Mouse (Mus musculus): Measurements from ENCODE around the gene Wdr77. TPM values are rescaled to one million over a fixed set of nuclear protein-coding genes. Genes with fewer than 3 reads are reported as not detected.

Wdr77 gene
- total and polyA plus RNA-seq, 2 experiments from 2014 or later = 54.8 to 63.1 TPM

DNA sequence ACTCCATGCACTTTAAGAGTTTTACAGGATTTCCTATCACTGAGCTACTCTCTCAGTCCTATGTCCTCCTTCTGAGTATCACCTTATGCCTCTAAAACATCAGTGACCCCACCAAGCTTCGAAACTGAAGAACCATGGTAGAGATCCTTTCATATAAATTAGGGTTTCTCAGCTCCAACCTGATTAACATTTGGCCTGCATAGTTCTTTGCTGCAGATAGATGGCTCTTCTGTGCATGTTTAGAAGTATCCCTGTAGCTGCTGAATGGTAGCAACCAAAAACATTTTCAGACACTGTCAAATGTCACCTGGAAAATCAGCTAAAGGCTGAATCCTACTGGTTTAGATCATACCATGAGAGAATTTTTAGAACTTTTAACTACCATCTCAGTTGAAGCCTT lies 1.9 kb upstream of the Wdr77 start:
- Histone ChIP-seq H3K9me3 (replicated peaks; ENCODE audit: control insufficient read depth, low read length) (no peaks in the 10 kb centered on the region), H3K4me3 (ENCODE audit: low read depth, low read length) (peak overlapping the region; percentile 77), H3K4me2 (ENCODE audit: low read depth, low read length) (peak overlapping the region; percentile 71), H3K36me3 (replicated peaks; ENCODE audit: control insufficient read depth, insufficient read depth, low read length) (peaks cover 38% of the 10 kb centered on the region), H3K9ac (replicated peaks; ENCODE audit: low read depth, low read length) (no peak overlapping the region), H3K27ac (ENCODE audit: low read depth) (no peak overlapping the region), H3K27me3 (ENCODE audit: control insufficient read depth, insufficient read depth, low read length) (no peaks in the 10 kb centered on the region), H3K4me1 (ENCODE audit: control insufficient read depth, insufficient read depth) (peaks cover 33% of the 10 kb centered on the region)
- no peak for DNase-seq (ENCODE audit: low spot score)
- peak; percentile 31; the same call in 1 of the 2 replicates for TF ChIP-seq CTCF (IDR thresholded peaks at IDR 0.05; ENCODE audit: low read depth)
- TF ChIP-seq EP300 (IDR thresholded peaks at IDR 0.05; ENCODE audit: low read depth) = no peak
- WGBS = 94% methylated on average over 1 of the region's 1 CpGs
- no peak for ATAC-seq (ENCODE audit: insufficient read depth, low read depth)

GRCm38 (mm10) chr3:105958204-105958603 lies 965 bp upstream of the Wdr77 start:
- TF ChIP-seq EP300 (IDR thresholded peaks at IDR 0.05; ENCODE audit: low read depth) = no peak
- no peak for TF ChIP-seq CTCF (IDR thresholded peaks at IDR 0.05; ENCODE audit: low read depth)
- Histone ChIP-seq H3K27me3 (ENCODE audit: control insufficient read depth, insufficient read depth, low read length) (no peaks in the 10 kb centered on the region), H3K9ac (replicated peaks; ENCODE audit: low read depth, low read length) (peak overlapping the region; percentile 93), H3K4me2 (ENCODE audit: low read depth, low read length) (peak overlapping the region; percentile 71), H3K36me3 (replicated peaks; ENCODE audit: control insufficient read depth, insufficient read depth, low read length) (peaks cover 38% of the 10 kb centered on the region), H3K4me3 (ENCODE audit: low read depth, low read length) (peak overlapping the region; percentile 77), H3K27ac (ENCODE audit: low read depth) (peak overlapping the region; percentile 96), H3K9me3 (replicated peaks; ENCODE audit: control insufficient read depth, low read length) (no peaks in the 10 kb centered on the region), H3K4me1 (ENCODE audit: control insufficient read depth, insufficient read depth) (peaks cover 33% of the 10 kb centered on the region)
- DNase-seq (ENCODE audit: low spot score) = no peak
- no peak for ATAC-seq (ENCODE audit: insufficient read depth, low read depth)
- WGBS = 27% methylated on average over 5 of the region's 5 CpGs

- H3K27me3 ChIP-seq (ENCODE audit: control insufficient read depth, insufficient read depth, low read length) = no peaks in the 10 kb centered on the region
- H3K36me3 ChIP-seq (replicated peaks; ENCODE audit: control insufficient read depth, insufficient read depth, low read length) = peaks cover 40% of the 10 kb centered on the region
- TF ChIP-seq EP300 (IDR thresholded peaks at IDR 0.05; ENCODE audit: low read depth) = no peak
- no peak for TF ChIP-seq CTCF (IDR thresholded peaks at IDR 0.05; ENCODE audit: low read depth)
- peak overlapping the region; percentile 77 for H3K4me3 ChIP-seq (ENCODE audit: low read depth, low read length)
- peak overlapping the region; percentile 92 for H3K4me2 ChIP-seq (ENCODE audit: low read depth, low read length)
- H3K4me1 ChIP-seq (ENCODE audit: control insufficient read depth, insufficient read depth) = peaks cover 33% of the 10 kb centered on the region
- H3K9ac ChIP-seq (replicated peaks; ENCODE audit: low read depth, low read length) = peak overlapping the region; percentile 85
- H3K9me3 ChIP-seq (replicated peaks; ENCODE audit: control insufficient read depth, low read length) = no peaks in the 10 kb centered on the region
- no peak for DNase-seq (ENCODE audit: low spot score)
- ATAC-seq (ENCODE audit: insufficient read depth, low read depth) = peak; percentile 31
- peak overlapping the region; percentile 65 for H3K27ac ChIP-seq (ENCODE audit: low read depth)
- under 1% methylated on average over 26 of the region's 26 CpGs for WGBS
Measured at GRCm38 (mm10) chr3:105959585-105959984, 416 bp downstream of the Wdr77 start.

GRCm38 (mm10) chr3:105959999-105960398 lies 830 bp downstream of the Wdr77 start, which contains the start of gene Atp5f1:
Gene Atp5f1 (minus strand): TSS chr3:105960099.
- peak within 1 kb of the TSS; percentile 96 for H3K27ac ChIP-seq (ENCODE audit: low read depth)
- 6% methylated on average over 6 of the region's 6 CpGs for WGBS
- H3K9me3 ChIP-seq (replicated peaks; ENCODE audit: control insufficient read depth, low read length) = no peaks in the 10 kb centered on the region
- peaks cover 33% of the 10 kb centered on the region for H3K4me1 ChIP-seq (ENCODE audit: control insufficient read depth, insufficient read depth)
- H3K4me2 ChIP-seq (ENCODE audit: low read depth, low read length) = peak within 1 kb of the TSS; percentile 92
- peak within 1 kb of the TSS; percentile 93 for H3K9ac ChIP-seq (replicated peaks; ENCODE audit: low read depth, low read length)
- no peaks in the 10 kb centered on the region for H3K27me3 ChIP-seq (ENCODE audit: control insufficient read depth, insufficient read depth, low read length)
- peak within 1 kb of the TSS; percentile 77 for H3K4me3 ChIP-seq (ENCODE audit: low read depth, low read length)
- DNase-seq (ENCODE audit: low spot score) (no peak), ATAC-seq (ENCODE audit: insufficient read depth, low read depth) (no peak)
- H3K36me3 ChIP-seq (replicated peaks; ENCODE audit: control insufficient read depth, insufficient read depth, low read length) = peaks cover 40% of the 10 kb centered on the region
- TF ChIP-seq EP300 (IDR thresholded peaks at IDR 0.05; ENCODE audit: low read depth) (no peak), CTCF (IDR thresholded peaks at IDR 0.05; ENCODE audit: low read depth) (no peak)

GRCm38 (mm10) chr3:105960700-105961099 lies 1.5 kb downstream of the Wdr77 start:
- peak; percentile 30 for TF ChIP-seq CTCF (IDR thresholded peaks at IDR 0.05; ENCODE audit: low read depth)
- TF ChIP-seq EP300 (IDR thresholded peaks at IDR 0.05; ENCODE audit: low read depth) = no peak
- peaks cover 32% of the 10 kb centered on the region for H3K4me1 ChIP-seq (ENCODE audit: control insufficient read depth, insufficient read depth)
- no peaks in the 10 kb centered on the region for H3K9me3 ChIP-seq (replicated peaks; ENCODE audit: control insufficient read depth, low read length)
- WGBS = 95% methylated on average over 2 of the region's 2 CpGs
- no peaks in the 10 kb centered on the region for H3K27me3 ChIP-seq (ENCODE audit: control insufficient read depth, insufficient read depth, low read length)
- H3K27ac ChIP-seq (ENCODE audit: low read depth) = no peak overlapping the region
- no peak for DNase-seq (ENCODE audit: low spot score)
- no peak overlapping the region for H3K9ac ChIP-seq (replicated peaks; ENCODE audit: low read depth, low read length)
- H3K4me3 ChIP-seq (ENCODE audit: low read depth, low read length) = no peak overlapping the region
- no peak for ATAC-seq (ENCODE audit: insufficient read depth, low read depth)
- peaks cover 45% of the 10 kb centered on the region for H3K36me3 ChIP-seq (replicated peaks; ENCODE audit: control insufficient read depth, insufficient read depth, low read length)
- 0 out of 2 replicates have a peak overlapping the region, but pooled peaks have one; percentile 92 for H3K4me2 ChIP-seq (ENCODE audit: low read depth, low read length)

DNA sequence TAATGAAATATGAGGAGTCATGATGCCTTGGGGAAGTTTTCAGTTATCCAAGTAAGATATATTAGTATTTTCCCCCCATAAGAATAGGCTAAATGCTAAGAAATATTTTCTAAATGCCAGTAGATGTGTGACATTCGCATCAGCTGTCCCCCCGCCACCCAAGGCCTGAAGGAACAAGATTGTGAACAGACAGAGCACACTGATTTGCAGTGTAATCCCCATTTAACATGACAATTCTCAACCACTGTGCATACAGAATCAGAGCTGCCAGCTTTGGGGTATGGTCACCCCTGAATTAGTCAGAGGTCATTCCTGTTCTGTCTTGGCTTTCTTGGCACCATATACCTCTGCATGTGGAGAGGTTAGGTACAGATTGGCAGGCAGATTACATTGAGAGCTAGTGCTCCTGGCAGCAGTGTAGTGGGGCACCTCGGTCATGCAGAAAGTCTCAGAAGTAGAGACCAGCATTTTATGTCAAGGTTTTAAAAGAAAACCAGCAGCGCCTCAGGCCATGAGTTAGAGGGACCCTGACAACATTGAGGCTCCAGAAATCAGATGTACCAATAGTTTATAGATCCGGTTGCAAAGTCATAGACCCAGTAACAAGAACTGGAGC lies 12.8 kb downstream of the Wdr77 start:
- TF ChIP-seq CTCF (IDR thresholded peaks at IDR 0.05; ENCODE audit: low read depth) (no peak), EP300 (IDR thresholded peaks at IDR 0.05; ENCODE audit: low read depth) (no peak)
- ATAC-seq (ENCODE audit: insufficient read depth, low read depth) = no peak
- WGBS = 78% methylated on average over 5 of the region's 5 CpGs

More for the DNA sequence above, 12.8 kb downstream of the Wdr77 start:
- no peaks in the 10 kb centered on the region for H3K27me3 ChIP-seq (ENCODE audit: control insufficient read depth, insufficient read depth, low read length)
- no peak for DNase-seq (ENCODE audit: low spot score)
- no peak overlapping the region for H3K4me3 ChIP-seq (ENCODE audit: low read depth, low read length)
- H3K4me2 ChIP-seq (ENCODE audit: low read depth, low read length) = no peak overlapping the region
- H3K9me3 ChIP-seq (replicated peaks; ENCODE audit: control insufficient read depth, low read length) = no peaks in the 10 kb centered on the region
- H3K36me3 ChIP-seq (replicated peaks; ENCODE audit: control insufficient read depth, insufficient read depth, low read length) = peaks cover 29% of the 10 kb centered on the region
- no peaks in the 10 kb centered on the region for H3K4me1 ChIP-seq (ENCODE audit: control insufficient read depth, insufficient read depth)
- no peak overlapping the region for H3K27ac ChIP-seq (ENCODE audit: low read depth)
- no peak overlapping the region for H3K9ac ChIP-seq (replicated peaks; ENCODE audit: low read depth, low read length)

All from heart, postnatal 0 days (tissue).